Mouse (Mus musculus) hindbrain, postnatal 0 days (tissue): Measurements from ENCODE around the gene Wasf2. TPM values are rescaled to one million over a fixed set of nuclear protein-coding genes. Genes with fewer than 3 reads are reported as not detected.

Source experiments
- ATAC-seq: fragments of 200-750 bp; cut with Nextera tagmentation; 2 replicates; pipeline ENCODE4 v1.8.0; 2017; ENCODE audit warnings: mild to moderate bottlenecking, moderate TSS enrichment, moderate library complexity
- DNase-seq: peaks from one replicate; pipeline ENCODE4 v3.0.0-alpha.2; 2015; ENCODE audit warnings: low spot score
- H3K27ac ChIP-seq: fragments of 300-500 bp; sonication (generic); 2 replicates; pipeline ENCODE4 v1.5.1; 2014; ENCODE audit warnings: mild to moderate bottlenecking
- H3K27me3 ChIP-seq: fragments of 300-500 bp; sonication (generic); 2 replicates; pipeline ENCODE4 v1.6.1; 2014; ENCODE audit warnings: low read length, mixed read lengths; ENCODE audit not compliant: insufficient read depth
- H3K36me3 ChIP-seq: fragments of 300-500 bp; sonication (generic); 2 replicates; pipeline ENCODE4 v1.6.1; 2014; ENCODE audit warnings: low read length, mixed read lengths; ENCODE audit not compliant: insufficient read depth
- H3K4me1 ChIP-seq: fragments of 300-500 bp; sonication (generic); 2 replicates; pipeline ENCODE4 v1.6.1; 2014; ENCODE audit warnings: antibody characterized with exemption, low read length, mixed read lengths; ENCODE audit not compliant: insufficient read depth
- H3K4me2 ChIP-seq: fragments of 300-500 bp; sonication (generic); 2 replicates; pipeline ENCODE4 v1.6.1; 2014; ENCODE audit warnings: low read depth, mild to moderate bottlenecking, low read length, moderate library complexity, mixed read lengths
- H3K4me3 ChIP-seq: fragments of 300-500 bp; sonication (generic); 2 replicates; pipeline ENCODE4 v1.5.1; 2014; ENCODE audit warnings: low read length
- H3K9ac ChIP-seq: fragments of 300-500 bp; sonication (generic); replicated peaks from 2 replicates; pipeline ENCODE4 v1.6.1; 2014; ENCODE audit warnings: mild to moderate bottlenecking, low read length, moderate library complexity, mixed read lengths
- H3K9me3 ChIP-seq: fragments of 300-500 bp; sonication (generic); 2 replicates; pipeline ENCODE4 v1.6.1; 2016; ENCODE audit warnings: low read length, mixed read lengths
- CTCF ChIP-seq: IDR thresholded peaks from 2 replicates; pipeline ENCODE4 v1.5.1; 2016; ENCODE audit warnings: antibody characterized with exemption, control low read depth, low read depth
- WGBS: fragments of 180-500 bp; shearing (Covaris S2); extraction: QIAGEN DNeasy Blood & Tissue Kit; methylation state at CpG from one replicate; pipeline ENCODE4 v1.1.7; 2014; 5-methylcytosine and 5-hydroxymethylcytosine counted together
- polyA plus RNA-seq: library from polyadenylated mRNA; unstranded; fragments of >200 nt; fragmentation: Nextera tagmentation; extraction: Ambion mirVana; gene quantifications from 2 replicates; pipeline ENCODE4 v1.2.1, GENCODE M21; 2015
- total RNA-seq: library from RNA; depleted of rRNA; stranded (reverse); fragments of >200 nt; gene quantifications from 2 replicates; pipeline ENCODE4 v1.2.3, GENCODE M21; 2014

Wasf2 gene
- total and polyA plus RNA-seq, 2 experiments from 2014 or later: 14.1 to 27.5 TPM

DNA sequence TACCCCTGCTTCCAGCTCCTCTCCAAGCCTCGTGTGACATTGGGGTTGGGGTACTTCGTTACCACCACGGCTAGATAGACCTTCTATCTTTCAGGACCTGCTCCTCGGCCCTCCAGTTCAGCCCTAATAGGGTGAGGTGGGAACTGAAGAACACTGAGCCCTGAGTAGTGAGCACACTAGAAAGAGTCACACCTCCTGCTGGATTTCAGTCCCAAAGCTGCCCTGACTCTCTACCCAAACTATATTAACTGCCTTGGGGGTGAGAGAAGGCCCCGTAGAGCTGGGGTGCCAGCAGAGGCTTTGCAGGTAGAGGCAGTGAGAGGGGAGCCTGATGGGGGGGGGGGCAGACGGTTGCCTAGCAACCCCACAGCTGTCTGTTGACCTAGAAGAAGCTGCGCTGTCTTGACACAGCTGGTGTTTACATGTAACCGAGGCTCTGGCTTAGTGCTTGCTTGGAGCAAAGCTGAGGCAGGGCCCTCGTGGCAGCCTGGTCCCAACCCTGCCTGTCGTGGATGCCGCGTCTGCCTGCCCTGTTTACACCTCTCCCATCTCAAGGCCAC lies 44.4 kb upstream of the Wasf2 start:
- H3K27me3 ChIP-seq: no peaks in the 10 kb centered on the region
- H3K36me3 ChIP-seq: no peaks in the 10 kb centered on the region; the same call in 1 of the 2 replicates
- WGBS: 16% methylated on average over 12 of the region's 12 CpGs
- peak overlapping the region; percentile 85 for H3K4me2 ChIP-seq
- TF ChIP-seq CTCF: no peak
- peak overlapping the region; percentile 86 for H3K27ac ChIP-seq
- DNase-seq: peak; percentile 61
- ATAC-seq: peak; percentile 25; the same call in 1 of the 2 replicates
- H3K4me3 ChIP-seq: peak overlapping the region; percentile 33; the same call in 1 of the 2 replicates
- peak overlapping the region; percentile 58; the same call in 1 of the 2 replicates for H3K9ac ChIP-seq
- peaks cover 43% of the 10 kb centered on the region for H3K4me1 ChIP-seq
- H3K9me3 ChIP-seq: no peaks in the 10 kb centered on the region

- no peaks in the 10 kb centered on the region for H3K36me3 ChIP-seq
- peaks cover 52% of the 10 kb centered on the region for H3K4me1 ChIP-seq
- no peaks in the 10 kb centered on the region for H3K9me3 ChIP-seq
- H3K4me3 ChIP-seq: no peak overlapping the region
- no peak overlapping the region for H3K9ac ChIP-seq
- DNase-seq: no peak
- no peaks in the 10 kb centered on the region for H3K27me3 ChIP-seq
- no peak overlapping the region for H3K4me2 ChIP-seq
- H3K27ac ChIP-seq: no peak overlapping the region
- WGBS: 84% methylated on average over 6 of the region's 6 CpGs
- no peak for TF ChIP-seq CTCF
- no peak for ATAC-seq
Observed at GRCm38 (mm10) chr4:133087177-133087714, 43.1 kb upstream of the Wasf2 start.

- Histone ChIP-seq H3K4me3 (no peak overlapping the region), H3K36me3 (no peaks in the 10 kb centered on the region), H3K4me1 (peaks cover 56% of the 10 kb centered on the region), H3K27me3 (no peaks in the 10 kb centered on the region), H3K9me3 (no peaks in the 10 kb centered on the region), H3K4me2 (no peak overlapping the region), H3K27ac (no peak overlapping the region), H3K9ac (no peak overlapping the region)
- no peak for TF ChIP-seq CTCF
- WGBS: 46% methylated on average over 8 of the region's 8 CpGs
- DNase-seq: no peak
- no peak for ATAC-seq
Observed at GRCm38 (mm10) chr4:133087835-133088234, 42.5 kb upstream of the Wasf2 start.

DNA sequence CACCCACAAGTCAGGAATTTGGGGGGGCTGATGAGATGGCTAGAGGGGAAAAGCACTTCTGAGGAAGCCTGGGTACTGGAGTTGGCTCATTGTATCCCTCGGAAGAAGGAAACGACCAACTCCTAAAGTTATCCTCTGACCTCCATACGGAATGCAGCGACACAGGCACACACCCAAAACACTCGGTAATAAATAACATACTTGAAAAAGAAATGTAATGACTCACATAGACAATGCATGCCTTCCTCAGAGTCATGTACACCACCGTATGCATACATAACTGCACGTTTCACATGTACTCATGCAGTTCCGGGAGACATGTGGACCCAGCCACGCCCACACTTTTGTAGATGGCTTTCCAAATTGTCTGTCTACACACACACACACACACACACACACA lies 41.0 kb upstream of the Wasf2 start:
- H3K4me2 ChIP-seq: no peak overlapping the region
- ATAC-seq: no peak
- no peaks in the 10 kb centered on the region for H3K9me3 ChIP-seq
- TF ChIP-seq CTCF: no peak
- DNase-seq: no peak
- no peaks in the 10 kb centered on the region for H3K27me3 ChIP-seq
- H3K9ac ChIP-seq: no peak overlapping the region
- no peaks in the 10 kb centered on the region for H3K36me3 ChIP-seq
- no peak overlapping the region for H3K4me3 ChIP-seq
- peaks cover 61% of the 10 kb centered on the region for H3K4me1 ChIP-seq
- no peak overlapping the region for H3K27ac ChIP-seq
- 82% methylated on average over 9 of the region's 9 CpGs for WGBS

DNA sequence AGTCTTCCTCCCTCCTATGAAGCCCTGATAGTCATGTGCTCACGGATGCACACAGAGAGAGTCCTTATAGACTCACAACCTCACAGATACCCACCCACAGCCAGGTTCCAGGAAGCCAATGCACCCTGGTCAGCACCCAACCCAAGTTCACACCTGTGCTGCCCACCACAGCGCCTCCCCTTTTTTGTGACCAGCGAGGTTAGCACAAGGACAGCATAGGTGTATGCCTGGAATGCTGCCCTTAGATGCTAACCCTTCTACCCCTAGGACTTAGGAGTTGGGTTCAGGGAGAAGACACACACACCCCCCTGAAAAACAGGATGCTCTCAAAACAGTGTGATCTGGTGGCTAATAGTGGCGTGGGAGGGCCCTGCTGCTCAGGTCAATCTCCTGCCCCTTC lies 40.5 kb upstream of the Wasf2 start:
- peaks cover 59% of the 10 kb centered on the region for H3K4me1 ChIP-seq
- H3K4me2 ChIP-seq: no peak overlapping the region
- H3K36me3 ChIP-seq: no peaks in the 10 kb centered on the region
- WGBS: 72% methylated on average over 4 of the region's 4 CpGs
- no peak overlapping the region for H3K4me3 ChIP-seq
- no peaks in the 10 kb centered on the region for H3K27me3 ChIP-seq
- peak overlapping the region; percentile 87 for H3K27ac ChIP-seq
- no peak for DNase-seq
- TF ChIP-seq CTCF: no peak
- ATAC-seq: no peak
- H3K9ac ChIP-seq: no peak overlapping the region
- H3K9me3 ChIP-seq: no peaks in the 10 kb centered on the region

DNA sequence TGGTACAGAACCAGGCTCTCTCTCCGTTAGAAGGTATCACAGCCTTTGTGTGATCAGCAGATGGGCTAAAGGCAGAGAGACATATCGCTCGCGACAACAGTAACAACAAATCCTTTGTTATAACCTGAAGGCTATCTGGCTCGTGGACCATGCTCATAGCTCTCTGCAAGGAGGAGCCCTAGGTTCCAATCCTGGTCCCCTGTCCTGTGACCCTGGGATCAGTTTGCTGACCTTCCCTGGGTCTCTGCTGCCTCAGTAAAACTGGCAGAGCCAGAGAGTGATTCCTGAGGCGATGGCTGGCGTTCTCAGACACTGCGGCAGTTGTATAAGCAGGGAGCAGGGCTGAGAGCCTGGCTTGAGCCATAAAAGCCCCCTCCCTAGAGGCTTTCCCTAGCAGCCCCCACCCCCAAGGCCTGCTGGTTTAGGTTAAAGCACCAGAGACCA lies 40.0 kb upstream of the Wasf2 start:
- Histone ChIP-seq H3K36me3 (no peaks in the 10 kb centered on the region), H3K4me1 (peaks cover 59% of the 10 kb centered on the region), H3K4me3 (no peak overlapping the region), H3K27me3 (no peaks in the 10 kb centered on the region), H3K9ac (peak overlapping the region; percentile 35; the same call in 1 of the 2 replicates), H3K4me2 (peak overlapping the region; percentile 18; the same call in 1 of the 2 replicates), H3K27ac (peak overlapping the region; percentile 87), H3K9me3 (no peaks in the 10 kb centered on the region)
- no peak for DNase-seq
- 16% methylated on average over 8 of the region's 8 CpGs for WGBS
- peak; percentile 2; the same call in 1 of the 2 replicates for ATAC-seq
- TF ChIP-seq CTCF: no peak
